Mouse (Mus musculus): Measurements from ENCODE around the gene Cog7. TPM values are rescaled to one million over a fixed set of nuclear protein-coding genes. Genes with fewer than 3 reads are reported as not detected.
A peak's percentile ranks its signal among the peaks of the same experiment; 100 is the strongest.

The Cog7 gene
- polyA plus RNA-seq, 1 experiment from 2014 or later = 14.5 TPM

GRCm38 (mm10) chr7:121902757-121903411 lies 78.6 kb downstream of the Cog7 start:
- Histone ChIP-seq H3K4me1 (replicated peaks; ENCODE audit: control insufficient read depth, insufficient read depth) (peaks cover 2% of the 10 kb centered on the region; the same call in 1 of the 2 replicates), H3K36me3 (ENCODE audit: control insufficient read depth, insufficient read depth, low read length) (no peaks in the 10 kb centered on the region), H3K9ac (ENCODE audit: low read length) (no peak overlapping the region), H3K4me3 (ENCODE audit: low read depth, low read length) (no peak overlapping the region), H3K27me3 (ENCODE audit: control insufficient read depth, insufficient read depth, low read length) (no peaks in the 10 kb centered on the region), H3K9me3 (ENCODE audit: control insufficient read depth, low read length) (no peaks in the 10 kb centered on the region), H3K27ac (replicated peaks) (no peak overlapping the region), H3K4me2 (replicated peaks; ENCODE audit: low read depth) (no peak overlapping the region)
- no peak; the same call in 1 of the 2 replicates for ATAC-seq (ENCODE audit: low FRiP score, low TSS enrichment)
- TF ChIP-seq CTCF (IDR thresholded peaks at IDR 0.05; ENCODE audit: low read depth) (no peak), EP300 (optimal IDR thresholded peaks at IDR 0.05) (no peak)
- DNase-seq (ENCODE audit: low spot score) = no peak
- WGBS = 29% methylated on average over 8 of the region's 8 CpGs

GRCm38 (mm10) chr7:121899940-121900339 lies 81.6 kb downstream of the Cog7 start:
- 16% methylated on average over 7 of the region's 7 CpGs for WGBS
- H3K4me1 ChIP-seq (replicated peaks; ENCODE audit: control insufficient read depth, insufficient read depth) = no peaks in the 10 kb centered on the region
- no peak overlapping the region for H3K4me3 ChIP-seq (ENCODE audit: low read depth, low read length)
- H3K27me3 ChIP-seq (ENCODE audit: control insufficient read depth, insufficient read depth, low read length) = no peaks in the 10 kb centered on the region
- TF ChIP-seq EP300 (optimal IDR thresholded peaks at IDR 0.05) (no peak), CTCF (IDR thresholded peaks at IDR 0.05; ENCODE audit: low read depth) (no peak)
- H3K27ac ChIP-seq (replicated peaks) = no peak overlapping the region
- DNase-seq (ENCODE audit: low spot score) (no peak), ATAC-seq (ENCODE audit: low FRiP score, low TSS enrichment) (no peak)
- H3K4me2 ChIP-seq (replicated peaks; ENCODE audit: low read depth) = no peak overlapping the region
- H3K36me3 ChIP-seq (ENCODE audit: control insufficient read depth, insufficient read depth, low read length) = no peaks in the 10 kb centered on the region
- H3K9ac ChIP-seq (ENCODE audit: low read length) = no peak overlapping the region
- H3K9me3 ChIP-seq (ENCODE audit: control insufficient read depth, low read length) = no peaks in the 10 kb centered on the region

GRCm38 (mm10) chr7:121899311-121899710 lies 82.2 kb downstream of the Cog7 start:
- H3K4me2 ChIP-seq (replicated peaks; ENCODE audit: low read depth) = no peak overlapping the region
- DNase-seq (ENCODE audit: low spot score) (peak; percentile 41), ATAC-seq (ENCODE audit: low FRiP score, low TSS enrichment) (no peak)
- no peak overlapping the region for H3K27ac ChIP-seq (replicated peaks)
- no peaks in the 10 kb centered on the region for H3K36me3 ChIP-seq (ENCODE audit: control insufficient read depth, insufficient read depth, low read length)
- no peaks in the 10 kb centered on the region for H3K27me3 ChIP-seq (ENCODE audit: control insufficient read depth, insufficient read depth, low read length)
- 13% methylated on average over 14 of the region's 14 CpGs for WGBS
- no peak overlapping the region for H3K9ac ChIP-seq (ENCODE audit: low read length)
- no peak for TF ChIP-seq EP300 (optimal IDR thresholded peaks at IDR 0.05)
- peak; percentile 74 for TF ChIP-seq CTCF (IDR thresholded peaks at IDR 0.05; ENCODE audit: low read depth)
- H3K4me3 ChIP-seq (ENCODE audit: low read depth, low read length) = no peak overlapping the region
- no peaks in the 10 kb centered on the region for H3K4me1 ChIP-seq (replicated peaks; ENCODE audit: control insufficient read depth, insufficient read depth)
- no peaks in the 10 kb centered on the region for H3K9me3 ChIP-seq (ENCODE audit: control insufficient read depth, low read length)

- Histone ChIP-seq H3K4me3 (ENCODE audit: low read depth, low read length) (no peak overlapping the region), H3K9me3 (ENCODE audit: control insufficient read depth, low read length) (no peaks in the 10 kb centered on the region), H3K4me1 (replicated peaks; ENCODE audit: control insufficient read depth, insufficient read depth) (no peaks in the 10 kb centered on the region), H3K9ac (ENCODE audit: low read length) (no peak overlapping the region), H3K36me3 (ENCODE audit: control insufficient read depth, insufficient read depth, low read length) (no peaks in the 10 kb centered on the region), H3K27ac (replicated peaks) (no peak overlapping the region), H3K27me3 (ENCODE audit: control insufficient read depth, insufficient read depth, low read length) (no peaks in the 10 kb centered on the region), H3K4me2 (replicated peaks; ENCODE audit: low read depth) (no peak overlapping the region)
- TF ChIP-seq CTCF (IDR thresholded peaks at IDR 0.05; ENCODE audit: low read depth) = no peak
- no peak for TF ChIP-seq EP300 (optimal IDR thresholded peaks at IDR 0.05)
- peak; percentile 89 for ATAC-seq (ENCODE audit: low FRiP score, low TSS enrichment)
- 31% methylated on average over 6 of the region's 6 CpGs for WGBS
- peak; percentile 40 for DNase-seq (ENCODE audit: low spot score)
Observed at GRCm38 (mm10) chr7:121896689-121897088, 84.8 kb downstream of the Cog7 start.

- WGBS = 86% methylated on average over 13 of the region's 13 CpGs
- no peak for DNase-seq (ENCODE audit: low spot score)
- Histone ChIP-seq H3K4me2 (replicated peaks; ENCODE audit: low read depth) (no peak overlapping the region), H3K4me3 (ENCODE audit: low read depth, low read length) (no peak overlapping the region), H3K4me1 (replicated peaks; ENCODE audit: control insufficient read depth, insufficient read depth) (no peaks in the 10 kb centered on the region), H3K27ac (replicated peaks) (no peak overlapping the region), H3K36me3 (ENCODE audit: control insufficient read depth, insufficient read depth, low read length) (no peaks in the 10 kb centered on the region), H3K9ac (ENCODE audit: low read length) (no peak overlapping the region), H3K9me3 (ENCODE audit: control insufficient read depth, low read length) (no peaks in the 10 kb centered on the region), H3K27me3 (ENCODE audit: control insufficient read depth, insufficient read depth, low read length) (no peaks in the 10 kb centered on the region)
- ATAC-seq (ENCODE audit: low FRiP score, low TSS enrichment) = 0 out of 2 replicates have a peak, but pooled peaks have one; percentile 15
- TF ChIP-seq EP300 (optimal IDR thresholded peaks at IDR 0.05) = no peak
- no peak for TF ChIP-seq CTCF (IDR thresholded peaks at IDR 0.05; ENCODE audit: low read depth)
Observed at GRCm38 (mm10) chr7:121890636-121891360, 90.7 kb downstream of the Cog7 start.

GRCm38 (mm10) chr7:121880246-121880645 lies 101.3 kb downstream of the Cog7 start:
- Histone ChIP-seq H3K4me2 (replicated peaks; ENCODE audit: low read depth) (no peak overlapping the region), H3K4me1 (replicated peaks; ENCODE audit: control insufficient read depth, insufficient read depth) (no peaks in the 10 kb centered on the region), H3K27me3 (ENCODE audit: control insufficient read depth, insufficient read depth, low read length) (no peaks in the 10 kb centered on the region), H3K36me3 (ENCODE audit: control insufficient read depth, insufficient read depth, low read length) (no peaks in the 10 kb centered on the region), H3K4me3 (ENCODE audit: low read depth, low read length) (no peak overlapping the region), H3K9ac (ENCODE audit: low read length) (no peak overlapping the region), H3K27ac (replicated peaks) (no peak overlapping the region), H3K9me3 (ENCODE audit: control insufficient read depth, low read length) (no peaks in the 10 kb centered on the region)
- no peak for ATAC-seq (ENCODE audit: low FRiP score, low TSS enrichment)
- TF ChIP-seq CTCF (IDR thresholded peaks at IDR 0.05; ENCODE audit: low read depth) = no peak
- no peak for TF ChIP-seq EP300 (optimal IDR thresholded peaks at IDR 0.05)
- WGBS = 83% methylated on average over 4 of the region's 4 CpGs
- no peak for DNase-seq (ENCODE audit: low spot score)

All from stomach, postnatal 0 days (tissue).